Mouse (Mus musculus) thymus, postnatal 0 days (tissue): ENCODE measurements around the gene Ush2a. TPM values are rescaled to one million over a fixed set of nuclear protein-coding genes. Genes with fewer than 3 reads are reported as not detected.

Experiments
- DNase-seq: peaks from one replicate; pipeline ENCODE4 v3.0.0-alpha.2; 2015; ENCODE audit warnings: low spot score
- polyA plus RNA-seq: library from polyadenylated mRNA; unstranded; fragments of >200 nt; fragmentation: Nextera tagmentation; extraction: Ambion mirVana; gene quantifications from 2 replicates; pipeline ENCODE4 v1.2.1, GENCODE M21; 2015

Ush2a gene
- polyA plus RNA-seq, 1 experiment from 2014 or later, result not detected

GRCm38 (mm10) chr1:188762463-188762862 lies 500.6 kb downstream of the Ush2a start:
- no peak for DNase-seq

GRCm38 (mm10) chr1:188763761-188764160 lies 501.9 kb downstream of the Ush2a start:
- no peak for DNase-seq

- no peak for DNase-seq
These were observed 509.0 kb downstream of the Ush2a start for GRCm38 (mm10) chr1:188770828-188771227.

DNA sequence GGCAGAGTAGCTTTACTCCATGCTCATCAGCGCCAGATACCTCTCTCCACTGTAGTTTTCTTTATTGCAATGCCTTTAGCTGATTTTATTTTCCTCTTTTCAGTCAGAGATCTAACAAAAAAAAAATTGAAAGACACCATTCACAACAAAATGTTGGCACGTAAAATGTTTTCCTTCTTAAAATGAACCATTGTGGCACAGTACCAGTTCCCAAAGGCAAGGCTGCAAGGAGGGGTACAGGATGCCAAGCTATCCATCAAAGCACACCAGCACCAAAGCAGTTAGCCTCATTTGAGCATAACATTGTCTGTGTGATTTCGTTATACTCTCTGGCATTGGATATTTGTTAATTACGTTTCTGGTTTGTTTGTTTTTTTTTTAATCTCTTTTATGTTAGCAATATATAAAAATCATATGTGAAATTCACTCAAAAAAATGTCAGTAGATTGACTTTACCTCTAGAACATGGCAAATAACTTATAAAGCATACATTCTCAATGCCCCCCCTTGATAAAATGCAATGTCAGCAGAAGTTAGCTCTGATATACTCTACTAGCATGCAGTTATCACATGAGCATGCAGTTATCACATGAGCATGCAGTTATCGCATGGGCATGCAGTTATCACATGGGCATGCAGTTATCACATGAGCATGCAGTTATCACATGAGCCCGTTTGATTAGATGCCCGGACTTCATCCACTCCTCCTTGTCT lies 510.9 kb downstream of the Ush2a start:
- no peak for DNase-seq

- DNase-seq, result no peak
These were observed 511.8 kb downstream of the Ush2a start for GRCm38 (mm10) chr1:188773631-188774030.

GRCm38 (mm10) chr1:188777556-188778161 lies 515.8 kb downstream of the Ush2a start:
- no peak for DNase-seq

GRCm38 (mm10) chr1:188785056-188785455 lies 523.2 kb downstream of the Ush2a start:
- no peak for DNase-seq

- no peak for DNase-seq
These were observed 543.2 kb downstream of the Ush2a start for GRCm38 (mm10) chr1:188805069-188805468.

DNA sequence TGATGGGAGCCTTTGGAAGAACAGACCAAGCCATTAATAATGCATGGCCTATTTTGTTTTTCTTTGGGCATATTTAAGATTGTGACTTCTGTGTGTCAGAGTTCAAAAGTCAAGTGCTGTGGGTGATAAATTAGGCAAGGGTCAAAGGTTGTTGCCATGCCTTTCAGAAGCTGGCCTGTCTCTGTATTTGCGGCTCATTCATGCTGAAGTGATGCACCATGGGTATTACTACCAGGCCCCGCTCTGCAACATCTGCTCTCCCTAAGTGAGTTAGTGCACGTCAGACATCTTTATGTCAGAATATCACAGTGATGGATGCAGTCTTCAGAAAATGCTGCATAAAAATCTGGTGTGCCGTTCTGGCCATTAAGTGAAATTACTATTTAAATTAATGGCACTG lies 544.0 kb downstream of the Ush2a start:
- no peak for DNase-seq

DNA sequence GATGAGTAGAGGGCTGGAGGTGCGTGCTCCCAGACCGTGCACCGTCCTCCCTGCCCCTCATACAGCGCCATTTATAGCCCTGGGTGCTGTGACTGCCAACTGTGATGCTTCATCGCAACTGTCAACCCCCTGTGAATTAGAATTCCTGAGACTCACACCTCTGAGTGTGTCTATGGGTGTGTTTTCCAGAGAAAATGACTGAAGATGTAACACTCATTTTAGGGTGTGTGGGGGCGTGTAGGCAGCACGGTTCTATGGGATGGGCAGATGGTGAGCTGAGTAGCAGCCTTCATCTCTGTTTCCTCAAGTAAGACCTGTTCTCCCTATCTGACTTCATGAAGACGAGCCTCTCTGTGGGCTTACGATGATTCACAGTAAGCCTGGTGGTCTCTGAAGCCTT lies 548.8 kb downstream of the Ush2a start:
- DNase-seq, result no peak

- no peak for DNase-seq
These were observed 553.2 kb downstream of the Ush2a start for GRCm38 (mm10) chr1:188815072-188815471.

- DNase-seq, result no peak
These were observed 562.4 kb downstream of the Ush2a start for GRCm38 (mm10) chr1:188824195-188824594.

- peak; percentile 13 for DNase-seq
These were observed 563.2 kb downstream of the Ush2a start for GRCm38 (mm10) chr1:188824878-188825532.

DNA sequence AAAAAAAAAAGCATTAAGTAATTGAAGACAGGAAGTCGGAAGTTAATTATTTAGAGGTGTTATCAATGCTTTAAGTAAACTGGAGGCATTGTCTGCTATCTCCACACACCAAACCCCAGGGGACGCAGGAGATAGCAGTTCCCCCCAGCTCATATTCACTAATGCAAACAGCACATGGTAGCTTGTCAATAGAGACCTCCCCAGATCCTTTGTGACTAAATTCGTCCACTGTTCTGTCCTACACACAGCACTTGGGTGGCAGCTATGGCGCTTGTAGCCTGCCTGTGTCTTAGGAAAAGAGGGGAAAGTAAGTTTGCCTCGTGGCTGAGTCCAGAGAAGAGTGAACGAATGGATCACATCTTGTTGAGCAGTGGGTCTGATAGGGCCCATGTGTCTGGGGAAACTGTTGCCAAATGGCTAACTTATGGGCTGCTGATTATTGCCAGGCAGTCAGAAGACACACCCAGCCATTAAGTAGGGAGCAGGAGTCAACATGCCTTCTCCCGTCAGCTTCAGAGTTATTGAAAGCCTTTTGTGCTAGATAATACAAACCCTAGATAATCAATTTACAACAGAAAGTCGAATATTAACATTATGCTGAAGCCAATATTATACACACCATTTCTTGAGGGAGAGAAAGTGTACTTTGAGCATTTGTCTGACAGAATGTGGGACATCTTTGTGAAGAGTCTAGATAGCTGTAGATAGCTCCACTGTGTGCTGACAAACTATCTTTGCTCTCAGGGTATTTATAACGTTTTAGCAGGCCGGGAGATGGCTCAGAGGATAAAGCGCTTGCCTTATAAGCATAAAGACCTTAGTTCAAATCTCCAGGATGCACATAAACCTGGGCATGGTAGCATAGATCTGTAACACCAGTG lies 568.9 kb downstream of the Ush2a start:
- DNase-seq, result no peak

DNA sequence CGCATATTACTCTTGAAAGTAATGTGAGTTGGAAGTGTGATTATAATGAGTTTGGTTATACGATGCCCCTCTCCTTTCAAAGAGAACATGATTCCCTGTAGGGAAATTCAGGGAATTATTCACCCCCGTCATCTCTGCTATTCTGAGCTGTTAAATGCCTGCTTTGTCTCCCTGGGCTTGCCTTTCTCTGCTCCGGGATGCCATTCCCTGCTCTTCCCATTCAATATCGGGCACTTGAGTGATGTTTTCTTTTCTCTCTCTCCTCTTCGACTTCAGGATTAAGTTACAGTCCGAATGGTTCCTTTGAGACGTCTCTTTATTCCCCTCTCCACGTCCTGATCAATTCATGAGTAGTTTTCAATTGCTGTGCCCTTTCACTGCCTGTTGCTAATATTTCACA lies 572.1 kb downstream of the Ush2a start:
- DNase-seq, result no peak

GRCm38 (mm10) chr1:188834770-188835169 lies 572.9 kb downstream of the Ush2a start:
- no peak for DNase-seq

DNA sequence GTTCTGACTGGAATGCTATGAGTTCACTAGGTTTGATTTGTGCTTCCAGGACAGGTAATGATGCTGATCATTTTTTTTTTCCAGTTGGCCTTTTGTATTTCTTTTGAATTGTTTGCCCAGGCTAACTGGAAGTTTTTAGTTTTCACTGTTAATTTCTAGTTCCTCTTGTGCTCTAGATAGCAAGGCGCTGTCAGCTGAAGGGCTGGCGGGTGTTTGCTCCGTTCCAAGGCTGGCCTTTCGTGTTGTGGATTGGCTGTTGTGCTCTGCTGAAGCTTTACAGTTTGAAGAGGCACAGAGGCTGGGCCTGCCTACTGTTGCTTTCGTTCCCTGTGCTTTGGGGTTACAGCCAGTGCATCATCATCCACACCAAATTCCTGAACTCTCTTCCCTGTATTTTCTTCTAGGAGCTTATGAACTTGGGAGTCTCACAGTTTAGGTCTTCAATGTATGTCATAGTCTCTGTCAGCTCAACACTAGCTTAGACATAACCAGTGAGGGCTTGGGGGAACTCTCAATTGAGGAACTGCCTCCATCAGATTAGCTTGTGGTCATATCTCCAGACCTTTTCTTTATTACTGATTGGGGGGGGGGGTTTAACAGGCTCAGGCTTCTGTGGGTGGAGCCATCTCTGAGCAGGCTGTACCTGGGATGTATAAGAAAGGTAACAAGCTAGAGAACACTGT lies 575.9 kb downstream of the Ush2a start:
- DNase-seq, result no peak

DNA sequence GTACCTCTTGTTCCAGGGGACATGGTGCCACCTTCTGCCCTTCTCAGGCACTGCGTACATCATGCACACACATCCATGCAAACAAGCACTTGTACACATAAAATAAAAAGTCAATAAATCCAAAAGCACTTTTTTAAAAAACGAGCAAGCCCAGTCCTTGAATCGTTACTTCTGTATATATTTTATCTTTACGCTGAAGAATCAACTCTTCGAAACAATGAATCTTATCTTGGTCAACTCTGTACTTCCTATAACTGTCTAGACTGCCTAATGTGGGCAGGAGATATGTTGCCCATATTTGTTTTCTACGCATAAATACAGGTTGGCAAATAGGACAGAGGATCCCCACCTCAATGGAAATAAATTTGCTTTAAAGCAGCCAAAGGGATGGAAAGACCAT lies 585.4 kb downstream of the Ush2a start:
- DNase-seq, result no peak

DNA sequence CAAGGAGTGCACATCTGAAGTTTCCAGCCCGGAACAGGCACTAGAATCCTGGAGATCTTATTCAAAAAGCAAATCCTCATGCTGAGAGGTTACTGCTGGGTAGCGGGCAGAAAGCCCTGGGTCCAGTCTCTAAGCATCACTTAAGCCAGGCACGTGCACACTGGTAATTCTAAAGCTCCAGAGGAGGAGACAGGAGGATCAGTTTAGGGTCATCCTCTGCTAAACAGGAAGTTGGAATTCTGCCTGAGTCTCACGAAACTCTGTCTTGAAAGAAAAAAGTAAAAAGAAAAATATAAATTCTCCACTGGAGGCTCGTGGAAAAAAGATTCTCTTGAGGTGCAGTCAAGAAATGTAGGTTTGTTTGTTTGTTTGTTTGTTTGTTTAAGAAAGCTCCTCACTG lies 591.0 kb downstream of the Ush2a start:
- no peak for DNase-seq

- no peak for DNase-seq
These were observed 592.4 kb downstream of the Ush2a start for GRCm38 (mm10) chr1:188854240-188854639.

DNA sequence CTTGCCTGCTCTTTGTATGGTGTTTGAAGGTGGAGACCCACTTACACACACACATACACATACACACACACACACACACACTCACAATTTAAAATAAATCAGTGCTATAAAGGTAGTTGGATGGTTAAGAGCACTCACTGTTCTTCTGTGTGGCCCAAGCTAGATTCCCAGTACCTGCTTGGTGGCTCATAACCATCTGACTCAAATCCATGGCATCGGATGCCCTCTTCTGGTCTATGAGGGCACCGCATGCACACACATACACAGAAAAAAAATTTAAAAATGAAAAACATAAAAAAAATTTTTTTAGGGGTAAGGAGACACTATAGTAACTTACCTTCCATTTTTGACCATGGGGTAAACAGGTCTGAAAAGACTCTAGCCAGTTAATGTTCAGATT lies 593.2 kb downstream of the Ush2a start:
- DNase-seq, result no peak
